Mouse (Mus musculus): ENCODE measurements around the gene Tcp11. TPM values are rescaled to one million over a fixed set of nuclear protein-coding genes. Genes with fewer than 3 reads are reported as not detected.

Gene Tcp11
- total RNA-seq, 2 experiments from 2014 or later = 1.3 to 1.6 TPM

DNA sequence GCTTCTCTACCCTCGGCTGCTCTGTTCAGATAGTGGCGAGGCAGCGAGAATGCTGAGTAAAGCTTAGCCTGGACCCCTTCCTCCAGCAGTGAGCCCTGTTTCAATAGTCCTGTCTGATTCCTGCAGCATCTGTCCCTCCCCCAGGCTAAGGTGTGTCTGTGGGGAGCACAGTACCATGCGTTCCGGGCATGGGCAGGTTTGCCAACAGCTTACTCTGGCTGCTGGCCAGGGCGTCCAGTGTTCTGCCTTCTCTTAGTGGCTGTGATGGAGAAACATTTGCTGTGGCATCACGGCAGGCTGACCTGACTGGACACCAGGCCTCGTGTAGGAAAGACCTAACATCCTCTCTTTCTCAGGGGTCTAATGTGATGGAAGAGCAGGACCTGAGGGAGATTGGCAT, 30.2 kb downstream of the Tcp11 start:
- intact Hi-C loops (cut with DNase I) = no loop called here
- no peak for DNase-seq (ENCODE audit: low spot score in 2 of 2)

DNA sequence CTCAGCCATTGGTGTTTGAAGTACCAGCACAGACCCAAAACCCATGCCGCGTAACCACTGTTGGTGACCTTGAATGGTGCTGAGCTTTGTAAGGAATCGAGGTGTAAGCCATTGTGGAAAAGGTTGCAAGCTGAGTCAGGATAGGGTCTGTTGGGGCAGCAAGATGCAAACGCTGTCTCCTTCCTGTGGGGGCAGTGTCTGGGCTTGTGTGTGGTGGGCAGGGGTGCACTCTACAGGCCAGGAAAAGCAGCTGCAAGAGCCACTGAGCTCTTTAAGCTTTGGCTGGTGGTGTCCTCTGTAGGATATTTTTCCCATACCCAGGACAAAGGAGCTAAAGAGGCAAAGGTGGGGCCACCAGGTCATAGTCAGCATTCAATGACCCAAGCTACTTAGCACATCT, 32.0 kb downstream of the Tcp11 start:
- intact Hi-C loops (cut with DNase I) = no loop called here
- DNase-seq (ENCODE audit: low spot score in 2 of 2) = peak; percentile 39 to 42

DNA sequence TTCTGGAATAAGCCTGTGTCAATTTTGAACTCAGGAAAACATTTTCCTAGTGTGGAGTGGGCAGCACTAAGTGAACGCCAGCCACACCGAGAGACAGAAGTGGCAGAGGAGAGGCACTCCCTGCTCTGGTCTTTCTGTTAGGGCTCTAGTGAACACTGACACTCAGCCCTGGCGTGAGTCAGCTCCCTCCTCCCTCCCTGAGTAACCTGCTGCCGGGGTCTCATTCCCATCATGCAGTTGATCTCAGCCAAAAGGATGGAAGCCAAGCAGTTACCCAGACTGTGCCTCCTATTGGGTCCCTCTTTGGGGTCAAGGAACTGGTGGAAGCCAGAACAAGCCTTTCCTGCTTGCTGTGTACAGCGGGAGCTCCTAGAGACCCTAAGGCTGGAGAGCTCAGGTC, 32.9 kb downstream of the Tcp11 start:
- intact Hi-C loops (cut with DNase I) = no loop called here
- DNase-seq (ENCODE audit: low spot score in 2 of 2) = no peak

DNA sequence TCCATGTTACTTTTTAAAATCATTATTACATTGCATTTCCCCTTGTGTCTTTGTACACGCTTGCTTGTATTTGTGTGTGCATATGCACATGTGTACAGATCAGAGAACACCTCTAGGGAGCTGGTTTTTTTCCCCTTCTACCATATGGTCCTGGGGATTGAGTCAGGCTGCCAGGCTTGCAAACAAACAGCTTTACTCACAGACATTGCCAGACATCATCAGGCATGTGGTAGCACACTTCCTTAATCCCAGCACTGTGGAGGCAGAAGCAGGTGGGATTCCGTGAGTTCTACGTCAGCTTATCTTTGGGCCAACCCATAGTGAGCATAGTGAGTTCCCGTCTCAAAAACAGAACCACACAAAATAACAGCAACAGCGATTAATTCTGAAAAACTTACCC, 33.4 kb downstream of the Tcp11 start:
- intact Hi-C loops (cut with DNase I) = no loop called here
- DNase-seq (ENCODE audit: low spot score in 2 of 2) = no peak

DNA sequence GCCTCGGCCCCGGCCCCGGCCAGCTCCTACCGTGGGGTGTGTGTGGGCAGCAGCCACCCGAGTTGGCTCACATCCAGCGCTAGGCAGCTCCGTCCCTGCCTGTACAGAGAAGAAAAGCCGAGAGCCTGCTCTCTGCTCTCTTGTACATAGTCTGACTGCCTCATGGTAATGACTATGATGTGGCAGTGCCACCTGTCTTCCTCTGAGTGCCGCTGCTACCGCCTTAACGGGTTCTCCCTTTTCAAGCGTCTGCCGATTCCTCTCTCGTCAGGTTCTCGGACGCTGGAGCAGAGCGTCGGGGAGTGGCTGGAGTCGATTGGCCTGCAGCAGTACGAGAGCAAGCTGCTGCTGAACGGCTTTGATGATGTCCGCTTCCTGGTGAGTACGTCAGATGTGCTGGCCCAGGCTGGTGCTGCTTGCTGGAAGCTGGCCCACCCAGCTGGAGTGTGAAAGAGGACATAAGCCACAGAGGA, 38.1 kb downstream of the Tcp11 start:
- DNase-seq (ENCODE audit: low spot score in 2 of 2) = peak; percentile 68 to 83
- intact Hi-C loops (cut with DNase I) = loop anchor here (5.0 kb wide), 2 partner anchors 35 to 50 kb away; no protein-coding TSS in a partner anchor

DNA sequence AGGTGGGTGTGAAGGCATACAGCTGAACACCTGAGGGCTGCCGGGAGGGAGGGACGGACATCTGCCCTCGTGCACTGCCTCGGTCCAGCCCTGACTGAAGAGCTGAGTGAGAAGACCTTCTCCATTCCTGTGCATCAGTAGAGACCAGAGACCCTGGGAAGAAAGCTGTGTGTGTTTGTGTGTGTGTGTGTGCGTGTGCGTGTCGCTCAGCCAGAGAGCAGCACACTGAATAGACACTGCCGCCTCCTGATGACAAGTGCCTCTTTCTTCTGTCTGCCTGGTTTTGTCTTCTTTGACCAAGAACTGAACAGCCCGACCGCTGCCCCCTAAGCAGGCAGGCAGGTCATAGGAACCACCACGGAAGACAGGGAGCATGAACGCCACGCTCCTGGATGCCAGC, 39.1 kb downstream of the Tcp11 start:
- no peak for DNase-seq (ENCODE audit: low spot score in 2 of 2)
- intact Hi-C loops (cut with DNase I) = loop anchor here (5.0 kb wide), 2 partner anchors 34 to 49 kb away; no protein-coding TSS in a partner anchor

DNA sequence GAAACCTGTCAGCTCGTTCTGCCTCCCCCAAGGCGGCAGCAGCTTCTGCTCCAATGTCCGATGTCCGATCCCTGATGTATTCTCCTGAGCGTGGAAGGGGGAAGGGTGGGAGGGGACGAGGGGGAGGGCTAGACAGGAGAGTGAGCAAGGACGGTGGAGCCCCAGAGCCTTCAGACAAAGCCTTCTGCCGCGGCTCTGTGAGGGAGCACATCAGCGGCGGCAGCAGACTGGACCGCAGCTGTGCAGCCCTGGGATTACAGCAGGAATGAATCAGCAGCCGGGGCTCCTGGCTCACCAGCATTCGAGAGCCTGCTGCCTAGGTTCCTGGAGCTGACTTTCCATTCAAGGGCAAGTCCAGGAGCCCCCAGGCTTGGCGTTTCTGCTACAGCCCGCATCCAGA, 39.8 kb downstream of the Tcp11 start:
- DNase-seq (ENCODE audit: low spot score in 2 of 2) = peak in 1 of 2 experiments; percentile 36

DNA sequence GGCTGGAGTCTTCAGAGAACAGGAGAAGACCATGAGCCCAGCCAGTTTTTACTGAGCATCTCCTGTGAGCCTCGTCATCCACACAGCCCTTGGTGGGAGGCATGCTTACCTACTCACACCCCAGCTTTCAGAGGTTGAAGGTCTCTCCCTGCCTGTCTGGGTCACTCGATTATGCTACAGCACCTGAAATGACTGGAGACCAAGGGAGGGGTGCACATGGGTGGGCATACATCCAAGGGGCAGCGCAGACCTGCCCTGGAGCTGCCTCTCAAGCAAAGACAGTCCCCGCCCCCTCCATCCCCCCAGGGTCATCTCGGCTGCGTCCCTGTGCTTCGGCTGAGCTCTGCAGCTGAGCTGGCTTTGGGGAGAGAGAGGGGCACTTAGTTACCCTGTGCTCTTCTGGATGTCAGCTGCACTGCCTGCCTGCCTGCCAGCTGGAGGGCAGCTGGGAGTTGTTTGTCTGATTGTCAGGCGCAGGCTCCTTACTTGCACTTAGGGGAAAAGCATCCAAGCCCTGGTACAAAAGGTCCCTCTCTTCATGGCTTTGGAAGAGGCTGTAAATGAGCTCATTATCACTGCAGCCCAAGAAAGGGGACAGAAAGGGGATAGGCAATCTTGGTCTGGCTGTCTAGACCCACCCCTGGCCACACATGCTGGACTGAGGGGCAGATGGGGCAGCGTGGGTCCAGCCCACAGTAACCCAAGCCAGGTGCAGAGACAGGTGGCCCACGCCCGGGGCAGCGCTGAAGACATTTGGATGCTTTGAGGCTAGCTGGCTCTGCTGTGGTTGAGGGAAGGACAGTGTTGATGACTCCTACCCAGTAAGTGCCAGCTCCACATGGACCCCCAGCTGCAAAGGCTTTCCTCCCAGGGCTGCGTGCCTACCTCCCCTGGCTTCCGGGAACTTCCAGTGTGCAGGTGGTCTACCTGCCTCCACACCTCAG, 43.4 kb downstream of the Tcp11 start:
- intact Hi-C loops (cut with DNase I) = no loop called here
- peak; percentile 46 to 71 for DNase-seq (ENCODE audit: low spot score in 2 of 2)

More for the DNA sequence above, 39.8 kb downstream of the Tcp11 start:
- intact Hi-C loops (cut with DNase I) = loop anchor here (5.0 kb wide), 2 partner anchors 33 to 48 kb away; no protein-coding TSS in a partner anchor

DNA sequence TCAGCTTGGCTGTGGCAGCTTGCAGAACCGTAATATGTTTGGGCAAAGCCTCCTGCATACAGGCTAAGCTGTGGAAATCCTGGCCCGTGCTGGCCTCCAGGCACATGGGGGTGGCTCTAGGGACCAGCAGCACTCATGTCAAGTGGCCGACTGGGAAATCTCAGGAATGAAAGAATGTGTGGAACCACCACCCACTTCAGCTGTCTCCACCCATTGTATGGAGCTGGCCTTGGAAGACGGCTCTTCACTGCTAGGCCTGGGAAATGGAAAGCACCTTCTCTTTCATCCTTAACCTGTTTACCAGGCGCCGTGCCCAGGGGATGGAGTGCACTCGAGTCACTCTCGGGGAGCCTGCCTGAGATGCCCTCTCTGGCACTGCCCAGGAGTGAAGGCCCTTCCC, 45.5 kb downstream of the Tcp11 start:
- no peak for DNase-seq (ENCODE audit: low spot score in 2 of 2)
- intact Hi-C loops (cut with DNase I) = no loop called here

DNA sequence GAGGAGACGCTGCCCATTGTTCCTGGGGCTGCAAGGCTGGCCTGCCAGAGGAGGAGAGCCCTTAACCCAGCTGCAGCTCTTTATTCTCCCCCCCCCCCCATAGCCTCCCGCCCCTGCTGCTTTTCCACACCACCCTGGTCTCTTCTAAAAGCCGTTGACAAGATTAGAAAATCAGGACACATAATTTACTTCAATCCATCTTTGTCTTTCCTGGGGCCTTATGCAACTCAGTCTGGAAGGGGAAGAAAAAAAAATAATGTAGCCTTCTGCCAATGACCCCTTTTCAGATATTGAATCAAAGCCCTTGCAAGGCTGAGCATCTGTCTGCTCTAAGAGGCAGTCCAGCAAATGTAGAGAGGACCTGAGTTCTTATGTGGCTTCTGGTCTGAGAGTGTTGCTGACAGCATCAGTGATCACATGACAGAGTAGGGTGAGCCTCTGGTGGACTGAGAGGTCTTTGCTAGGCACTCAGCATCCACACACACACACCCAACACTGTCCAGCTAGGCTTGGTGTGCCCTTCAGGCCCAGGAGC, 47.3 kb downstream of the Tcp11 start:
- intact Hi-C loops (cut with DNase I) = no loop called here
- no peak for DNase-seq (ENCODE audit: low spot score in 2 of 2)

DNA sequence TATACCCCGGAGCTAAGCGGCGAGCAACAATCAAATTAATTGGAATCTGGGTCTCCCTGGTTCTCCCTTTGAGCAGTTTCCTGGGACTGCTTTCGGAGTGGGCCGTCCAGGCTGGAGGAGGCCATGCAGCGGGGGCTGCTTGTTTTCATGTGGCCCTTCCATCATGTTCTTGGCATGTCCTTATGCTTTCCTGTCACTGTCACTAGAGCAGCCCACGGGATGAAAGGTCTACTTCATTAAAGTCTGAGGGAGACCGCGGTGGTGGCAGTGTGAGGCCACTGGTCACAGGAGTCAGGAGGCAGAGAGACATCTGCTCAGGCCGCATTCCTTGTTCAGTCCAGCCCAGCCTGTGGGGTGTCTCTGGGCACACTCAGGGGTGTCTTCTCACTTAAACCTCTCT, 48.2 kb downstream of the Tcp11 start:
- DNase-seq (ENCODE audit: low spot score in 2 of 2) = no peak
- intact Hi-C loops (cut with DNase I) = no loop called here

DNA sequence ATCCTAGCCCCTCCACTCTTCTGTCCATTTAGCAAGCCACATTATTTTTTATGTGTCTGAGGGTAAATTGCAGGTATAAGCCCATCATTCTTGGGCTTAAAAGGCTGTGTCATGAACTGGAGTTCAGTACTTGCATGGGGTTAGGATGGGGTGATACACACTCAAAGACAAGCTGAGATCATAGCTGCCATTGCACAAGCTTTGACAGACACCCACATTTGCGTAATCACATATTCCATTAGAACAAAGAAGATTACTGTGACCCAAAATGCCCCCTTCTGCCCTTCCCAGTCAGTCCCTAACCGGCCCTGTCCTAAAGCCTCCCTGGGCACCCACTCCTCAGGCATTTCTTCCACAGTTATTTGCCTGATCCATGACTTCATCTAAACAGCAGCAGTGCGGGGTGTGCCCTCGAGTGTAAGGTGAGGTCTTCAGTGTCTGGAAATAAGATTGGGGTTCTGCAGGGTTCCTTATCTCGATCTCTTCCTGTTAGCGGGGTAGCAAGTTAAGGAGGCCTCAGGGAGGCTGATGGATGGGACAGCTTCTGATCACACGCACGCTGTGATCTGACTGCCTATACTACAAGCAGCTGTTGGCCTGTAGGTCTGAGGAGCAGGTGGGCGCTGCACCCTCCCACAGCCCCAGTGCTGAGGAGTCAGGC, 49.0 kb downstream of the Tcp11 start:
- intact Hi-C loops (cut with DNase I) = no loop called here
- no peak for DNase-seq (ENCODE audit: low spot score in 2 of 2)

DNA sequence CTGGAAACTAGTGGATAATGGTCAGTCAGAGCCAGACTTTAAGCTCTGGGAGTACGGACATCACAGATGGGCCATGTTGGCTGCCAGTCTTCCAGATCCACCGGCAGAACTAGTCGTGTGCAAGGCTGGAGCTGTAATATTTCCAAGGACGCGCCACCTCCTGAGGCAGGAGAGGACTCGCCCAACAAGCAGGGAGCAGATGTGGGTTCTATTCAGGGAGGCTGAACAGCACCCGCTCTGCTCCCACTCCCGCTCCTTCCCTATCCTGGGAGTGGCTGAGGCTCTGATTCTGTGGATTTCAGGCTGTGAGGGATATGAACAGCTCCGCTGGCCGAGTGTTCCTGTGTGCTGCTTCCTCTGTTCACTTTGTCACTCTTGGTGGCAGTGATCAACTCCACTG, 50.0 kb downstream of the Tcp11 start:
- DNase-seq (ENCODE audit: low spot score in 2 of 2) = peak; percentile 64 to 72
- intact Hi-C loops (cut with DNase I) = no loop called here

DNA sequence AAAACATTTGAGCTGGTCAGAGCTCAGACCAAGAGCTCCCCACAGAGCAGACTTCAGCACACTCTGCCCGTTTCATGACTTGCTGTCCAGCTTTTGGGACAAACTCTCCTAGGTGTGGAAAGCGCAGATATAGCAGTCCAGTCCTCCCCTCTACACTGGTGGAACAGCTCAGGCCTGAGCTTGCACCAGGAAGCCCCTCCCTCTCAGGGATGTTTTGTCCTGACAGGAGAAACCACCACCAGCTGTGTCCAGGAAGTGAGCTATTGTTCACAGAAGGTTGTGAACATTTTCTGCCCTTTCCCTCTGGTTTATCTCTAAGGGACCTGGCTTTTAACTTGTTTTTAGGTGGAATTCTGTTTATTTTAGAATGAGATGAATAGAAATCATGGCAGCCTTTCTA, 51.1 kb downstream of the Tcp11 start:
- intact Hi-C loops (cut with DNase I) = no loop called here
- DNase-seq (ENCODE audit: low spot score in 2 of 2) = no peak

DNA sequence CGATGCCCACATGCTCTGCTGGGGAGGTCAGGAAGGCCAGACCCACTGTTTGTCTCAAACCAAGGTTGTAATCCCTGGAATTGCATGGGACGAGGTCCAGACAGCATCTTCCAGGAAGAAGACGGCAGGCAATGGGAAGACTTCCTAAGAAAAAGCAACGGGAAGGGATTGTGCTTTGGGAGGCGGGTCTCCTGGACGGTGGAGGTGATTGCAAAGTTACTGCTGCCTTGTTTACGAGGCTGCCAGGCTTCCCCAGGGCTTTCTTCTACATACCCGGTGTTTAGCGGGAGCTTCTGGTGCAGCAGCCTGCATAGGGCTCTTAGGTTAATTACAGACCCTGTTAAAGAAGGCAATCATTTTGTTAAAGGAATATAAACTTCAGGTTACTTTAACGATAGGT, 52.2 kb downstream of the Tcp11 start:
- intact Hi-C loops (cut with DNase I) = no loop called here
- DNase-seq (ENCODE audit: low spot score in 2 of 2) = no peak

DNA sequence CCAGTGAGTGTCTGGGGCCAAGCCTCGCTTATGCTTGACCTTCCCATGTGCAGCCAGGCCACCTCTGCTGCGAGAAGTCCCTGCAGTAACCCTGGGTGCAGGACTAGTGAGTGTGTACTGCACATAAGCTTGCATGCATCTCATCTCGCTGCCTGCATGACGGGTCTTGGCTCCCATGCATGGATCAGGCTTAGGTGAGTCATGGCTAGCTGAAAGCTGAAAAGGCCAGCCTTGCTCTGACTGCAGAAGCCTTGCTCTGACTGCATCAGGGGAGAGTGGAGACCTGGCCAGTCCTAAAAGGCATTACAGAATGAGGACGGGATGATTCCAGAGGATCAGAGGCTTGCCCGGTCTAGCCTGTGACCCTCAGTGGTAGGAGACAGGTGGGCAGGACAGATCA, 53.2 kb downstream of the Tcp11 start:
- intact Hi-C loops (cut with DNase I) = no loop called here

DNA sequence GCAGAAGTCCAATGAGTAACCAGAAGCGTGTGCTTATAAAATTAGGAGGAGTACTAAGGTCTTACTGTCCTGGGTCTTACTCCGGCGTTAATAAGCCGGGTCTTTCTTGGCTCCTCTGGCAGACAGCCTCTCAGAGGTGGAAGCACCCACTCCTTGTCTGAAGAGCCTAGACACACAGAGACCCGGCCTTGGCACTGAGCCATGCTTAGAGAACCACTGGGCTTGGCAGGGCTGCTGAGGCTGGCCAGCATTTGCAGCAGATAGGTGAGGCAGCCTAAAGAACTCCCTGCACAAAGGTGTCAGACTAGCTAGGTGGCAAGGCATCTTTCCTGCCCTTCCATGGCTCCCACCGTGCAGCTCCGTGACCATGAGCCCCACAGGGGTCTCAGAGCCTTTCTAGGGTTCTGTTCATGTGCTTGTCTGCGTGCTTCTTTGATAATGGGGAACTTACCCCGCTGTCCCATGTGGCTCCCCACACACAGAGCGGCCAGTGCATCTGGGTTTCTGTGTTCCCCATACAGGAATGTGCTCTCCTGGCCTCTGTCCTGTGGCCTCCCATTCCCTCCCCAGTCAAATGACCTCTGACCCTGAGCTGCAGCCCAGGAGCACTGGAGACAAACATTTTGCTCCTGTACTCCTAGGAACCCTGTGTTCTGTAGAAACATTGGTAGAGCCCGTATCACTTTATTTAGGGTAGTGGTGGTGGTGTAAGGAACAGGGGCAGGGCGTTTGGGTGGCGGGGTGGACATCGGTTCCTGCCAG, 54.1 kb downstream of the Tcp11 start:
- DNase-seq (ENCODE audit: low spot score in 2 of 2) = peak in 1 of 2 experiments; percentile 56
- intact Hi-C loops (cut with DNase I) = no loop called here

More for the DNA sequence above, 53.2 kb downstream of the Tcp11 start:
- DNase-seq (ENCODE audit: low spot score in 2 of 2) = no peak

DNA sequence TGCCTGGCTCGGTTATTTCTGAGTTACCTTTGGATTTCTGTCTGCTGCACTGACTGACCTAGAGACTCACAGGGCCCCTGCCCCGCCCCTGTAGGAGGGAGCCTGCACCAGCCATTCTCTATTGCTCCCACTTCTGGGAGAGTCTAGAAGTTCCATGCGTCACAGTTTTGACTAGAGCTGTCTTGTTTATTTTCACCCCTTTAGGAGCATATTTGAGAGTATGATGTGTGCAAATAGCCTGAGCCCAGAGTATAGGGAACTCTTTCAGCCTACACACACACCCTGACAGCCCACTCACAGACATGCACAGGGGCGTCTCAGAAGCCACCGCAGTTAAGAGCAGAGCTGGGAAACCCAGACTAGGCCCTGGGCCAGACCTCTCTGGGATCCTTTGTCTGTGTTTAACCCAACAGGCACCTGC, 54.9 kb downstream of the Tcp11 start:
- no peak for DNase-seq (ENCODE audit: low spot score in 2 of 2)
- intact Hi-C loops (cut with DNase I) = no loop called here

DNA sequence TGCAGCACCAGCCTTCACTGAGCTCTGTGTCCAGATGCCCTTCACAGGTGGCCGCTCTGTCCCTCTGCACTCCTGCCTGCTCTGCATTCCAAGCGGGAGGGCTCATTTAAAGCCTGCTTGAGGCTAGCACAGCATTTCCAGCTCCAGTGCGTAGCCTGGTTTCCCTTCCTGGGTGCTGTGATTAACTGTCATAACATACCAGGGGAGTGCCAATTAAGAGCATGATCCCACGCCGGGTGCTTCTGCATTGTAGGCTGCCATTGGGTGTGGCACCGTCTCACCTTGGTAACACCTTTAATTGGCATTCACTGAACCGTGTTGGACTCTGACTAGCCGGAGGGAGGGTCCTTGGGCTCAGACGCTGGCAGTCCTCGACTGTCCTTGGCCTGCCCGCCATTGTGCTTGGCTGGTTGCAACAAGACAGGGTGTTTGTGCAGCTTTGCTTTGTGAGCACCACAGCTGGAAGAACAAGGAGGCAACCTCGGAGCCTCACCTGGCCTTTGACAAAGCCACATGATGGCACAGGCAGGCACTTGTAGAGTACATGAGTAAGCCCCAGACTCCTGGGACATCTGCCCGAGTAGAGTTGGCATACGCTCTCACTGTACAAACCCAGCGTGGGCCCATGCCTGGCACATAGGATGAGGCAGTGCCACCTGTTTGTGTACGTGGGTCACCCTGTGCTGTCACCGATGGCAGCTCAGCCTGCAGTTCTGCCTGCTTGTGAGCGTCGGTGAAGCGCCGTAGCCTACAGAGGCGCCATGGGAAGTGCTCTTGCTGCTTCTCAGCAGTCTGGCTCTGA, 57.4 kb downstream of the Tcp11 start:
- DNase-seq (ENCODE audit: low spot score in 2 of 2) = peak in 1 of 2 experiments; percentile 75
- intact Hi-C loops (cut with DNase I) = no loop called here

All from left cerebral cortex, postnatal 14 days (tissue).